Mouse (Mus musculus) liver, embryonic 12.5 days (tissue): Measurements from ENCODE around the gene Abat. TPM values are rescaled to one million over a fixed set of nuclear protein-coding genes. Genes with fewer than 3 reads are reported as not detected.

Experiments used
- ATAC-seq: fragments of 200-750 bp; cut with Nextera tagmentation; 2 replicates; pipeline ENCODE4 v1.8.0; 2017; ENCODE audit warnings: moderate number of reproducible peaks, mild to moderate bottlenecking, moderate library complexity
- H3K27ac ChIP-seq: fragments of 300-500 bp; sonication (generic); 2 replicates; pipeline ENCODE4 v1.5.1; 2016; ENCODE audit warnings: mild to moderate bottlenecking
- H3K27me3 ChIP-seq: fragments of 300-500 bp; sonication (generic); replicated peaks from 2 replicates; pipeline ENCODE4 v1.6.1; 2016; ENCODE audit warnings: mild to moderate bottlenecking, moderate library complexity
- H3K36me3 ChIP-seq: fragments of 300-500 bp; sonication (generic); 2 replicates; pipeline ENCODE4 v1.6.1; 2016; ENCODE audit warnings: mild to moderate bottlenecking, moderate library complexity
- H3K4me1 ChIP-seq: fragments of 300-500 bp; sonication (generic); 2 replicates; pipeline ENCODE4 v1.6.1; 2016
- H3K4me2 ChIP-seq: fragments of 300-500 bp; sonication (generic); 2 replicates; pipeline ENCODE4 v1.6.1; 2016; ENCODE audit warnings: mild to moderate bottlenecking, moderate library complexity
- H3K4me3 ChIP-seq: fragments of 300-500 bp; sonication (generic); 2 replicates; pipeline ENCODE4 v1.5.1; 2016; ENCODE audit warnings: mild to moderate bottlenecking, moderate library complexity
- H3K9ac ChIP-seq: fragments of 300-500 bp; sonication (generic); 2 replicates; pipeline ENCODE4 v1.6.1; 2016; ENCODE audit warnings: mild to moderate bottlenecking, moderate library complexity
- H3K9me3 ChIP-seq: fragments of 300-500 bp; sonication (generic); replicated peaks from 2 replicates; pipeline ENCODE4 v1.6.1; 2016; ENCODE audit warnings: mild to moderate bottlenecking, moderate library complexity
- WGBS: fragments of 180-500 bp; shearing (Covaris S2); methylation state at CpG from one replicate; pipeline ENCODE4 v1.1.7; 2016; ENCODE audit not compliant: insufficient replicate concordance; 5-methylcytosine and 5-hydroxymethylcytosine counted together
- polyA plus RNA-seq: library from polyadenylated mRNA; unstranded; fragments of >200 nt; fragmentation: Nextera tagmentation; extraction: Ambion mirVana; gene quantifications from 2 replicates; pipeline ENCODE4 v1.2.1, GENCODE M21; 2016

Gene Abat
- 19.6 and 20.1 TPM in 2 replicates for polyA plus RNA-seq

DNA sequence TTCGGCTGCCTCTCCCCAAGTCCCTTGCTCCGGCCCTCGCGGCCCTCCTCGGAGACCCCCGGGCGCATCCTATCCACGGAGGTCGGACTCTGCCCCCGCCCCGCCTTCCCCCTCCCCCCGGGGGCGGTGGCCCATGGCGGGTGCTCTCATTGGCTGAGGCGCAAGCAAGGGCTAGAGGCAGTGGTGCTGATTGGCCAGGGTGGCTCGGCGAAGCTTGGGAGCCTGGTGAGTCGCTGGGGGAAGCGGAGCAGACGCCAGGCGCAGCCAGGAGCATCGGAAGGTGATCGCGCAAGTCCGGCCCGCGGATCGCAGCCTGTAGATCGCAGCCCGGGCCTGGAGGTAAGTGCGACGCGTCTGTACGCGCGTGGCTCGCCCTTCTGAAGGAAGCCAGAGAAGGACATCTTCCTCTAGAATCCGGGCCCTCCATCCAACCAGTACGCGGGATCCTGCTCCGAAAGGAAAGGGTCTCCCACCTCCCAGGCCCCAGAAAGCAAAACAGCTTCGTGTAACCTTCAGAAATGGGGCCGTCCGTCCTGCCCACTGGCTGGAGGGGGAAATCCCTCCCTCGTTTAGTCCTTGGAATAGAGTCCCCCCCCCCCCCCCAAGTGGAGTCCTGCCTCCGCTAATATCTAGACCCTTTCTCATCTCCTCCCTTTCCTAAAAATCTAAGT lies at the start of gene Abat:
Abat (plus strand) TSS at position 194 of the 671 bp plus-strand sequence.
- WGBS, result under 1% methylated on average over 46 of the region's 46 CpGs
- peak; percentile 86 for ATAC-seq
- H3K27me3 ChIP-seq, result peaks cover 44% of the 10 kb centered on the region
- no peaks in the 10 kb centered on the region for H3K9me3 ChIP-seq
- H3K4me2 ChIP-seq, result peak within 1 kb of the TSS; percentile 61
- peak within 1 kb of the TSS; percentile 51 for H3K4me3 ChIP-seq
- peaks cover 3% of the 10 kb centered on the region; the same call in 1 of the 2 replicates for H3K36me3 ChIP-seq
- no peak within 1 kb of the TSS for H3K27ac ChIP-seq
- peak within 1 kb of the TSS; percentile 41; the same call in 1 of the 2 replicates for H3K9ac ChIP-seq
- H3K4me1 ChIP-seq, result peaks cover 18% of the 10 kb centered on the region

DNA sequence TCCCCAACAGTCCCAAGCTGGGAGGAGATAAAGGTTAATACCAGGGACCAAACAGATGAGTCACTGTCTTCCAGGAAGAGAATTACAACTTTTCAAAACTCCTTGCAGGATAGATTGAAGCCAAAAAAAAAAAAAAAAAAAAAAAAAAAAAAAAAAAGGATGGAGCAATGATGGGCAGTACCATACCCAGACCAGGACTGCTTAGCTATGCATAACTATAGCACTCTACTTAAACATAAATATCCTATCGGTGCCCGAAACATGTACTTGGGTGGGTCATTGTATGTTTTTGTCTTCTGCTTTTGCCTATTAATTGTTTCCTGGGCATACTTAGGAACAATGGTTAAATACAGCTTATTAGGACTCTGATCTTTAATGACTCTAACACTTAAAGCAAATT lies 43.1 kb upstream of the Abat start:
- Histone ChIP-seq H3K4me3 (peak overlapping the region; percentile 77), H3K4me2 (peak overlapping the region; percentile 87), H3K4me1 (peaks cover 17% of the 10 kb centered on the region), H3K27me3 (peaks cover 4% of the 10 kb centered on the region; the same call in 1 of the 2 replicates), H3K27ac (no peak overlapping the region), H3K9me3 (no peaks in the 10 kb centered on the region), H3K9ac (peak overlapping the region; percentile 82; the same call in 1 of the 2 replicates), H3K36me3 (peaks cover 7% of the 10 kb centered on the region)
- peak; percentile 40; the same call in 1 of the 2 replicates for ATAC-seq
- WGBS, result 78% methylated on average over 2 of the region's 2 CpGs

DNA sequence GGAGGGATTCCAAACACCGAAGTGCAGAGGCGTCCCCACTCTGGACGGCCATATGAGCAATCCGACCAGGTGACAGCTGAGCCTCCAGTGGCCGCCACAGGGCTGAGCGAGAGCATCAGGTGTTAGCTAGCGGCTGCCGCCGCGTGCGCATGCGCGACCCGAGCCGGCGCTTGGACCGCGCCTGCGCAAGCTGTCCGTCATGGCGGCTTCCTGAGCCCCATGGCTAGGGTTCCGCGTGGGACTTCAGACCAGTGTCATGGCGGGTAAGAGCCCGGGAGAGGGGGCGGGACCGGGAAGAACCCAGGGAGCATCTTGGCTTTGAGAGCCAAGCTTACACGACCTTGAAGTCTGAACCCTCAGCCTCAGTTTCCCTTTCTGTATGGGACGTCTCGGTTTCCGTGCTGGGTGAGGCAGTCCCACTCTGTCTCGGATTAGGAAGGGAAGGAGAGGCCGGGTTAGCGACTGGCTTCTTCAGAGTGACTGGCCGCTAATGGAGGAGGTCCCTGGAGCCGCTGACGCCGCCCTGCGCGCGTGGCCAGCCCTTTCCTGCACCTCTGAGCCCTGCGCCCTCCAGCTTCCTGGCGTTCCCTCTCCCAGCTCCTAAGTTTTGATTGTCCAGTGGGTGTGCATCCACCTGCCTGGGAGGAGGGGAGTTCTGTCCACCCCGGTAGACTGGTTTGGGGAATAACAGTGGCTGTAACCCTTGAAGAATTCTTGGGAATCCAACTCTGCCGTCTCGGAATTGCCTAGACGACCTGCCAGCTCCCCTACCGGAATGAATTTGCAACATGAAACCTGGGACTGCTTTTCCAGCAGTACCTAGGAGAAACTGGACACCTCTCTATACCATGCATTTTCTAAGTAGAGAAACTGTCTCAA lies 42.4 kb upstream of the Abat start, which contains the start of gene Mettl22:
Mettl22 (plus strand) TSS at position 186 of the 879 bp plus-strand sequence.
- H3K4me2 ChIP-seq, result peak within 1 kb of the TSS; percentile 87
- peaks cover 11% of the 10 kb centered on the region for H3K36me3 ChIP-seq
- ATAC-seq, result peak; percentile 98
- peak within 1 kb of the TSS; percentile 77 for H3K4me3 ChIP-seq
- H3K9me3 ChIP-seq, result no peaks in the 10 kb centered on the region
- peaks cover 4% of the 10 kb centered on the region; the same call in 1 of the 2 replicates for H3K27me3 ChIP-seq
- peaks cover 17% of the 10 kb centered on the region for H3K4me1 ChIP-seq
- WGBS, result under 1% methylated on average over 48 of the region's 48 CpGs
- H3K9ac ChIP-seq, result peak within 1 kb of the TSS; percentile 82
- peak within 1 kb of the TSS; percentile 83 for H3K27ac ChIP-seq

DNA sequence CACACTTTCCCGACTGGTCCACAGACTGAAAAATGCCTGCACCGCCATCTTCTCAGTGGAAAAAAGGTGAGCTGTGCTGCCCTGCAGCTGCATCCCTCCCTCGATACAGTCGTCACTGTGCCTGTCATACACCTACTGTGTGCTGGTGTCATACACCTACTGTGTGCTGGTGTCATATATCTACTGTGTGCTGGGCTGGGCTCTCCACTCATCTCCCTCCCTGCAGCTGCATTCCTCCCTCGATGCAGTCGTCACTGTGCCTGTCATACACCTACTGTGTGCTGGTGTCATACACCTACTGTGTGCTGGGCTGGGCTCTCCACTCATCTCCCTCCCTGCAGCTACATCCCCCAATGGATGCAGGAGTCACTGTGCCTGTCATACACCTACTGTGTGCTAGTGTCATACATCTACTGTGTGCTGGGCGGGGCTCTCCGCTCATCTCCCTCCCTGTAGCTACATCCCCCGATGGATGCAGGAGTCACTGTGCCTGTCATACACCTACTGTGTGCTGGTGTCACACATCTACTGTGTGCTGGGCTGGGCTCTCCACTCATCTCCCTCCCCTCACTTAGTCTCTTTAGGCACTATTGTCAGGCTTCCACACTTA lies 25.7 kb upstream of the Abat start:
- H3K4me3 ChIP-seq, result no peak overlapping the region
- H3K27me3 ChIP-seq, result no peaks in the 10 kb centered on the region
- H3K36me3 ChIP-seq, result peaks cover 64% of the 10 kb centered on the region
- no peaks in the 10 kb centered on the region for H3K9me3 ChIP-seq
- H3K27ac ChIP-seq, result no peak overlapping the region
- no peaks in the 10 kb centered on the region for H3K4me1 ChIP-seq
- no peak for ATAC-seq
- no peak overlapping the region for H3K4me2 ChIP-seq
- WGBS, result 82% methylated on average over 9 of the region's 9 CpGs
- H3K9ac ChIP-seq, result no peak overlapping the region

DNA sequence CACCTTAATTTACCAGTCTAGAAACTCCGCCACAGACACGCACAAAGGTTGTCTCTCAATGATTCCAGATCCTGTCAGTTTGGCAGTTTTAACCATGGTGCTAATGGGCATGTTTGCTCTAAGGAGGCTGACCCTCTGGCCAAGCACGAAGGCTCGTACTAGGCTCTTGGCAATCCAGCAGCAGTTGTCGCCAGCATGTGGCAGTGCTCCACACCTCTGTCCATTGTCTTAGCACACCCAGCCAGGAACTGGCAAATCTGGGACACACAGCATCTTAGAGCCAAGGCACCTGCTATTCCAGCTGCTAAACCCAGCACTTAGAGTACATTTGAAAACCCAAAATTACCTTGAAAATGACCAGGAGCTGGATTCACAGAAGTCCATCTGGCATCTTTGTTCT lies 23.9 kb upstream of the Abat start:
- no peak overlapping the region for H3K9ac ChIP-seq
- no peaks in the 10 kb centered on the region for H3K9me3 ChIP-seq
- no peak overlapping the region for H3K4me3 ChIP-seq
- H3K4me2 ChIP-seq, result no peak overlapping the region
- 78% methylated on average over 5 of the region's 5 CpGs for WGBS
- H3K27me3 ChIP-seq, result no peaks in the 10 kb centered on the region
- ATAC-seq, result no peak
- H3K4me1 ChIP-seq, result no peaks in the 10 kb centered on the region
- peaks cover 46% of the 10 kb centered on the region for H3K36me3 ChIP-seq
- H3K27ac ChIP-seq, result no peak overlapping the region

DNA sequence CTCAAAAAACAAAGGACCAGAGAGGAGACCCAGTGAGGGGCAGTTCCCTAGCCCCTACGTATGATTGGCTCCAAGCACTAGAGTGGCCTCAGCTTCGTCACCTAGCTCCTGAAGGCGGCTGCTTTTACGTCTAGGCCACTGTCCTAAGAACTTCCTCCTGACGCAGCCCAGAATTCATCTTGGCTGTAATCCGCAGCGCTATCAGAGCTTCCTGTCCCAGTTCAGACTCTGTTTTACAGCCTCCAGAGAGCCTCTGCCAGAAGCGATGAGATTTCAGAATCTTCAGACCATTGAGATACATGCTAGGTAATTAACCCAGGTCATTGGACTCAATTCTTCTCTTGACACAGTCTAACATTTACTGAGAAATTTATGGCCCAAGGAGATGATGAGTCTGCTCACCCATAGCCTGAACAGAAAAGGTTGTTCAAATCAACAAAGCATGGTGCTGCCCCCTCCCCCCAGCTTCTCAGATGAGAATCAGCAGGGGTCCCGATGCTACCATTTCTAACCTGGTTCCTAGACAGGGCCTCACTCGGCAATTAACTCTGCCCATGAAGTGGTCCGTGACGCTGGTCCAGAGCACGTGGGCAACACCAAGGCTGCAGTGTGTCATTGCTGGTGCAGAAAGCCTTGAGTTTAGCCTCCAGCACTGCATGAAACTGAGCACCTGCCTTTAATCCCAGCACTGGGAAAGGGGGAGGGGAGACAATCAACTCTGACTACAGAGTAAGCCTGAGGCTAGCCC lies 21.3 kb upstream of the Abat start:
- ATAC-seq, result no peak
- WGBS, result 39% methylated on average over 13 of the region's 13 CpGs
- H3K4me2 ChIP-seq, result no peak overlapping the region
- H3K27me3 ChIP-seq, result no peaks in the 10 kb centered on the region
- H3K4me3 ChIP-seq, result no peak overlapping the region
- H3K9me3 ChIP-seq, result no peaks in the 10 kb centered on the region
- H3K4me1 ChIP-seq, result no peaks in the 10 kb centered on the region
- peaks cover 28% of the 10 kb centered on the region for H3K36me3 ChIP-seq
- H3K9ac ChIP-seq, result no peak overlapping the region
- no peak overlapping the region for H3K27ac ChIP-seq

DNA sequence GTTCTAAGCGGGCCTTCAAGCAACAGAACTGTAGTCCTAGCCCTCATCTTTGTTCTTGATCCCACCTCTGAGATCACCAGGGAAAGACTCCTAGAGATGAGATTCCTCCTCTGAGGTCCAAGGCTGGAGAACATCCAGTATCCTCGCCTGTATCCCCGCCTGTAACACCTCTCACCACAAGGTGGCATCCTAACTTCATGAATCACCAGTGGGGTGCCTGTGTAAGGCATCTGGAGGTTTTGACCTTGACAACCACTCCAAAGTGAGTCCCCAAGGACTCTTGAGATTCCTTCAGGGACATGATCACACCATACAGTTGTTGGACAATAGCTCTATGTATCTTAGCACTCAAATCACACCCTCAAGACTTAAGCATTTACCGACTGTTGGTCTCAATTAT lies 19.0 kb upstream of the Abat start:
- Histone ChIP-seq H3K27me3 (0 out of 2 replicates have a peak, but pooled peaks cover 5% of the 10 kb centered on the region), H3K9ac (no peak overlapping the region), H3K4me2 (no peak overlapping the region), H3K9me3 (no peaks in the 10 kb centered on the region), H3K27ac (no peak overlapping the region), H3K4me1 (no peaks in the 10 kb centered on the region), H3K4me3 (no peak overlapping the region), H3K36me3 (peaks cover 4% of the 10 kb centered on the region)
- ATAC-seq, result no peak
- 20% methylated on average over 4 of the region's 4 CpGs for WGBS

DNA sequence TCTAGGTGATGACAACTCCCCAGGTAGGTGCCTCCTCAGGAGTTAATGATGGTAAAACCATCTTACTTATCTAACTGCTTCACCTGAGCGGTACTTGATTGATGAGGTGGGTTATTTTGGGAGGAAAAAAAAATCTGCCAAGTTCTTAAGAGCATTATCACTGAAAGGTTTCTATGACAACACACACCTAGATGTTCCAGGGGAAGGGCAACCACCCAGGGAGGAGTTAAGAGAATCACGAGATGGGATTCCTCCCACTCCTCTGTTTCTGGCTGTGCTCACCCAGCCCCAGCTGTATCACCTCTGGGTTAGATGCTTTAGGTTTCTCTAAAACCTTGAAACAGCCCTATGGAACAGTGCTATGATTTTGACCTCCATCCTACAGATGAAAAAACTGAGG lies 16.3 kb upstream of the Abat start:
- Histone ChIP-seq H3K36me3 (no peaks in the 10 kb centered on the region), H3K27ac (no peak overlapping the region), H3K4me2 (no peak overlapping the region), H3K27me3 (0 out of 2 replicates have a peak, but pooled peaks cover 5% of the 10 kb centered on the region), H3K9me3 (no peaks in the 10 kb centered on the region), H3K4me1 (no peaks in the 10 kb centered on the region), H3K9ac (no peak overlapping the region), H3K4me3 (no peak overlapping the region)
- no peak for ATAC-seq
- 39% methylated on average over 2 of the region's 2 CpGs for WGBS

DNA sequence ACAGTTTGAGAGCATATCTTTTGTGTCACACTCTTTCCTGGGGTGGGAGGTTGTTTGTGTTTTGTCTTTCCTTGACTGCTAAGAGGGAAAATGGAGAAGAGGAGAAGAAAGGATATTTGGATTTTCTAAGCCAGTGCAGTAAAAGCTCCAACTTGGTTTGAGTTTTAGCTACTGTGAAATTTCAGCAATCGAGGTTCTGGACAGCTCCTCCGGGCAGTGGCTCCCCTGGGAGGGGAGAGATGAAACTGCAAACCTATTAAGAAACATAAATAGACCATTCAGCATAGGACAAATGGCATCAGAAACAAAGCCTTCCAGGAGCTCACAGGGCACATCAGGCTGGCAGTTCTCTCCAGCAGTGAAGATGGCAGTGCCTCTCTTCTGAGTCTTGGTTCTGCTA lies 9.0 kb upstream of the Abat start:
- no peak overlapping the region for H3K4me3 ChIP-seq
- no peaks in the 10 kb centered on the region for H3K9me3 ChIP-seq
- no peak overlapping the region for H3K4me2 ChIP-seq
- ATAC-seq, result no peak
- no peaks in the 10 kb centered on the region for H3K36me3 ChIP-seq
- H3K27me3 ChIP-seq, result 0 out of 2 replicates have a peak, but pooled peaks cover 6% of the 10 kb centered on the region
- WGBS, result 36% methylated on average over 2 of the region's 2 CpGs
- no peak overlapping the region for H3K9ac ChIP-seq
- H3K4me1 ChIP-seq, result no peaks in the 10 kb centered on the region
- H3K27ac ChIP-seq, result no peak overlapping the region

DNA sequence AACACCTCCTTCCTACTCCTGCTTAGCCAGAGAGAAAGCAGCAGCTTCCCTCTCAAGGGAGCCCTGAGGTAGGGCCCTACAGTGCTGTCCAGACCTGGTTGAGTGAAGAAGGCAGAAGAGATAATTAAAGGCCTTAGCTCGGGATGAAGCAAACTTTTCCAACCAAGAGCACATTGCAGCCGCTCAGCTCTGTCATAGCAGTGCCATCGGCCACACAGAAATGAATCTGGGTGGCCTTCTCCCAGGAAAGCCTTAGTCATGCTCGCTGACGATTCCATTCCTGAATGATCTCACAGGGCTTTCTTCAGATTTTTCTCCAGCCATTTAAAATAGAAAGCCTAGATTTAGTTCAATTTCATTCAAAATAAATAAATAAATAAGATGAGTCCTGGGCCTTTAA lies 3.3 kb upstream of the Abat start:
- no peaks in the 10 kb centered on the region for H3K36me3 ChIP-seq
- H3K4me3 ChIP-seq, result no peak overlapping the region
- H3K27me3 ChIP-seq, result peaks cover 40% of the 10 kb centered on the region
- no peak for ATAC-seq
- H3K9me3 ChIP-seq, result no peaks in the 10 kb centered on the region
- H3K4me2 ChIP-seq, result no peak overlapping the region
- 57% methylated on average over 5 of the region's 5 CpGs for WGBS
- H3K4me1 ChIP-seq, result peaks cover 18% of the 10 kb centered on the region
- H3K27ac ChIP-seq, result no peak overlapping the region
- H3K9ac ChIP-seq, result no peak overlapping the region

DNA sequence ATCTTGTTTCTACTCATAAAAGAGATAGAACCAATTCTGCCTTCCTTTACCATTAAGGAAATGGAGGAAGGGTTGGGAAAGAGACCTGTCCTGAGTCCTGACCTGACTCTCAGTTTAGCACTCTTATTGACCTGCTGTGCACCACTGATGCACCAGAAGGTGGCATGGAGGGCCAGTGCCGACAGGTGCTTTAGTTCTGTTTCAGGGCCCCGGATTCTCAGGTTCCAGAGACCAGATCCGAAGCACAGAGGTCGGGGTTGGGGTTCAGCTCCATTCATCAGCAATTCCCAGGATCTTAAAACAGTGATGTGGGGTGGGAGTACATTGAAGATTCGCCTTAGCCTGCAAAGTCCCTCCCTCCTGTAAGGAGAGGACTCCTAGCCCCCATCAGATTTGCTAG lies 399 bp upstream of the Abat start:
- ATAC-seq, result no peak; the same call in none of the 2 replicates
- Histone ChIP-seq H3K4me3 (peak overlapping the region; percentile 51), H3K9me3 (no peaks in the 10 kb centered on the region), H3K4me2 (peak overlapping the region; percentile 61), H3K36me3 (peaks cover 3% of the 10 kb centered on the region; the same call in 1 of the 2 replicates), H3K4me1 (peaks cover 18% of the 10 kb centered on the region), H3K27me3 (peaks cover 44% of the 10 kb centered on the region), H3K27ac (no peak overlapping the region), H3K9ac (no peak overlapping the region)
- 5% methylated on average over 5 of the region's 5 CpGs for WGBS
